Mouse (Mus musculus): ENCODE measurements around the gene Ttll3. TPM values are rescaled to one million over a fixed set of nuclear protein-coding genes. Genes with fewer than 3 reads are reported as not detected.

Gene Ttll3
- total RNA-seq, 4 experiments from 2014 or later = 2.6 to 7.4 (median 3.9) TPM

DNA sequence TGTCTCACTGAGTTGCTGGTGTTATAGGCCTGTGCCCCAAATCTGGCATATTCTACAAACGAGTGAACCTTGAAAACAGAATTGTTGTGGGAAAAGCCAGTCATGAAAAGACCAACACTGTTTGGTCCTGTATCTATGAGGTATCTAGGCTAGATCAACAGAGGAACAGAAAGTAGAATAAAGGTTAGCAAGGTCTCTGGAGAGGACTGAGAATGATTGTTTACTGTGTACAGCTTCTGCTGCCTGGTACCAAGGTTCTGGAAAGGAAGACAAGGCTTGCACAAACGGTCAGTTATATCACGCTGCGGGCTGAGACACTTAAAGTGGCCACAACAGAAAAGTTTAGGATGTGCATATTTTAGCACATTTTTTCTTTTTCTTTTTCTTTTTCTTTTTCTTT, 37.6 kb downstream of the Ttll3 start:
- DNase-seq = no peak

GRCm38 (mm10) chr6:113427397-113427796, 38.3 kb downstream of the Ttll3 start:
- no peak for DNase-seq

DNA sequence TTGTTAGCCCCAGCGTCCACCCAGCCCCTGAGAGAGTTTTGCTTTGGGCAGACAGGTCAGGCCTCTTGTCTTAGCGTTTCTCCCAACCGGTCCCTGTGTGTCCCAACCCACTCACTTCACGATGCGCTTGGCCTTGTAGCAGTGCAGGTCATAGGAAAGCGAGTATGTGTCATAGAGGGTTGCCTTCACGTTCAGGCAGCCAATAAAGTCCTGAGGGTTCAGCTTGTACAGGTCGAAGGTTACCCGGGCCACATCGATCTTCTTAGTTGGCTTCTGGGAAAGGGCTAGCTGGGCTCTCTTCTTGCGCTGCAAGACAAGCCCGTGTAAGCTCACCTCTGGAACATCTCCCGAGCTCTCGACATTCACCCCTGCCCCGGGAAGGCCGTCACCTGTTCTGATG, 38.9 kb downstream of the Ttll3 start:
- no peak for DNase-seq

- DNase-seq = no peak
These were observed 40.9 kb downstream of the Ttll3 start for GRCm38 (mm10) chr6:113429965-113430364.

- DNase-seq = no peak
These were observed 41.8 kb downstream of the Ttll3 start for GRCm38 (mm10) chr6:113430846-113431245.

- DNase-seq = no peak
These were observed 42.7 kb downstream of the Ttll3 start for GRCm38 (mm10) chr6:113431801-113432200.

DNA sequence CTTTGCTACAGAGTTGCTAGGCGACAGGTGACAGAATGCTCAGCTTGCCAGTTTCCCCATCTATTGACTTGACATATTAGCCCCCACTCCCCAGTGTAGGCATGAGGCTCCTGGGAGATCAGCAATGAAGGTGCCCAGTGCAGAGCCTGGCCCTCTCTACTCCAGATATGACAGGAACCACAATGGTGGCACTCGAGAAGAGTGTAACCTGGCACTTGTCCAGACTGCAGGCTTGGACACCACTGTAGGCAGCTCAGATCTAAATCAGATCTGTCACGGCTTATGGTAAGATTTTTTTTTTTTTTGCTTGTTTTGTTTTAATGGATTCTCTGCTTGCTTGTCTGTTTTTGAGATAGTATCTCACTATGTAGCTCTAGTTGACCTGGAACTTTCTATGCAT, 44.6 kb downstream of the Ttll3 start:
- DNase-seq = no peak

DNA sequence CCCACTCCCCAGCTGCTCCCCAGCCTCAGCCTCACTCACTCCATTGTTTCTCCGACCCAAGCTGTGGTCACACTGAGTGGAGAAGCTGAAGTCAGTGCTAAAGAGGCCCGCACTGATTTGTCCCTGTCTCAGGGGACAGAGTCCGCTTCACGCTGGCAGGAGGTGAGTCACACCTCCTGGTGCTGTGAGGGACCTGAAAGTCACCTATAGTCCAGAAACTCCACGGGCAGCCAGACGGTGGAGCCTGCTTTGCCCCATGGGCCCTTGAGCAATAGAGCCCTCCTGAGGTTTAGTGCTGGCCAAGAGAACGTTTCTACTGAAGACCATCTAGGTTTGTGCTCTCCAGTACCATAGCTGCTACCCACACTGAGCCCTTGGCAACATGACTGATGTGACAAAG, 45.6 kb downstream of the Ttll3 start:
- DNase-seq = no peak

DNA sequence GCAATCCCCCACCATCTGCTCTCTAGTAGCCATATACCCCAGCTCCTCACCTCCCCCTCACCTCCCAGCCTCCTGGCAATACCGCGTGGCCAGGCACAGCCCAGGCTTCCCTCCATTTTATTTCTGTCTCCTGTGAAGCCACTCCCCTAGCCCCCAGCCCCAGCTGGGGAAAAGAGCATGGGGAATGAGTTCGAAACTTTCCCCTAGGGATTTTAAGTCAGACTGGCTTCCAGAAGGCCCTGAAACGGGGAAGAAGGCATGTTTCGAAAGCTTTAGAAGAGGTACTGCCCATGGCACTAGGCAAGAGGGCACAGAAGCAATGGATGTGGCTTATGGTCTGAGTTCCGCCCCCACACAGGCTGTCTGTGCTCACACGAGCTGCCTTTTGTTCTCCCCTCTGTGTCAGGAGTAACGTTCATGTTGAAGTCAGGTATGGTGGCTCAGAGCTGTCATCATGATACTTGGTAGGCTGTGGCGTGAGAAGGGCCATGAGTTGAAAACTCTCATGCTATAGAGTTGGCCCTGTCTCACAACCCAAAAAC, 46.7 kb downstream of the Ttll3 start, which contains the start of gene Cidec:
Gene Cidec (minus strand): TSS at position 97 of the 542 bp plus-strand sequence.
- no peak for DNase-seq

- DNase-seq = no peak
These were observed 48.1 kb downstream of the Ttll3 start for GRCm38 (mm10) chr6:113437135-113437534.

DNA sequence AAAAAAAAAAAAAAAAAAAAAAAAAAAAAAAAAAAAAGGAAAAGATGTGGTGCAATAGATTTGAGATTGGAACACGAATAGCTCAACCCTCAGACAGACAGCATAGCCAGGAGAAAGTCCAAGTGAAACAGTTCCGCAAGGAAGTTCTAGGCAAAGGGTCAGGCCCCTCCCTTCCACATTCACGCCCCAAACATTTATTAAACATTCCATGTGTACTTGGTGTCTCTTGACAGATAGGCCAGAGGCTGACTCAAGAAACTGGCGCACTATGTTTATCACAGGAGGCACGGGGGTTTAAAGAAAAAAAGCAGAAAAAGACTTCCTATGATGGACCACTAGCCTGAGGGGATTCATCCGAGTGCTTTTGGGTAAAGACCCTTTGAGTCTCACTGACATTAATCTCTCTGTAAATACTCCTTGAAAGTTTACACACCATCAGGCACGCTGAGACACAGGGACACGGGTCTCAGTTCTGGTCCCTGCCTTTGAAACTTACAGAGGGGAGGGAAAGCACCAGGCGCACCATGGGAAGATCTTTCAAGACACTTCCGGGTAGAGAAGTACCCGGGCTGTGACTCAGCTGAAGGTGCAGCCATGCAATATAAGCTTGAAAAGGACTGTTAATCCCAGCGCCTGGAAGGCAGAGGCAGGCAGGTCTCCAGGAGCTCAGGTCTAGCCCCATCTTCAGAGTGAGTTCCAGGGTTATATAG, 49.8 kb downstream of the Ttll3 start:
- DNase-seq = no peak

- DNase-seq = no peak
These were observed 51.6 kb downstream of the Ttll3 start for GRCm38 (mm10) chr6:113440686-113441085.

- peak; percentile 55 for DNase-seq
These were observed 52.2 kb downstream of the Ttll3 start for GRCm38 (mm10) chr6:113441147-113441680.

GRCm38 (mm10) chr6:113442087-113442441, 53.0 kb downstream of the Ttll3 start:
- DNase-seq = no peak

- DNase-seq = peak; percentile 87
These were observed 53.5 kb downstream of the Ttll3 start, which contains the start of gene Jagn1 for GRCm38 (mm10) chr6:113442442-113443090. Jagn1 (plus strand) TSS chr6:113442569.

DNA sequence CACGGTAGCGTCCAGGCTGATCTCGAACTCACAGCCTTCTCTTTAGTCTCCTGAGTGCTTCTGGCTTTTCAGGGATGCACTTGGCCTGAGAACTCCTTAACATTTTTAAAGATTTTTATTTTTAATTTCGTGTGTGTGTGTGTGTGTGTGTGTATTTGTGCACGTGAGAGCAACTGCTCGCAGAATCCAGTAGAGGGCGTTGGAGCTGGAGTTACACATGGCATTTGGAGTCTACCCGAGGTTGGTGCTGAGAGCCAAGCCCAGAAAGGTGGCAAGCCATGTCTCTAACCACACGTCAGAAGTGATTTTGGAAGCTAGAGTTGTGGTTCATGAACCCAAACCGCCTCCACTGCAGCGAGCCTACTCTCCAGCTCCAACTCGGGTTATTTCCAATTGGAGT, 54.0 kb downstream of the Ttll3 start:
- no peak for DNase-seq

DNA sequence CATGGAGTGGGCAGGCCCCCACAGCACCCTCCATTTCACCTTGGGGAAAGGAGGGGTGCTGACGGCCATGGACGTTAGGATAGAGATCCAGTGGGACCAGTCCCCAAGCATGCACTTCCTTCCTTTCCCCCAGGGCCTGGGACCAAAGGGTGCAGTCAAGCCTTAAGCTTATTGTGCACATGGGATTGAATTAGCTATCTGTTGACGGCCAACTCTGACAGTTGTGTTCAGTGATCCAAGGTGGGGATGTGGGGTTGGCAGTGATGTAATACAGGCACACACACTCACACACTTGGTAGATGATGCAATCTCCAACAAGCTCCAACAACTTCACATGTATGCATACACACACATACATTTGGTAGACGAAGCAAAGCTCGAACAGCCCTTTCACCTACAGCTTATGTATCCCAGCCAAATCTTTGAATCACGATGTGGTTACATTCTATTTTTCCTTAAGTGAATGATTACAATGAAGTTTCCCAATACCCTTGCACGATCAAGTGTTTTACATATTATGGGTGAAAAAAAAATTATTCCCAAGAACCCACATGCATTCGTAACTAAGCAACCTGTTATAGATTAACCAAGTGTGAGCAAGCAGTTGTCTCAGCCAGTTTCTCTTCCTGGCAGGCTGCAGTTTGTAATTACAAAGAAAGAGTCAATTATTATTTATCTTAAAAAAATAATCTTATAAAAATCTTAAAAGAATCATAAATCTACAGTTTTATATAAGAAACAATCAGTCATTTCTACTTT, 55.3 kb downstream of the Ttll3 start:
- no peak for DNase-seq

- no peak for DNase-seq
These were observed 58.6 kb downstream of the Ttll3 start for GRCm38 (mm10) chr6:113447639-113448038.

- no peak for DNase-seq
These were observed 62.8 kb downstream of the Ttll3 start for GRCm38 (mm10) chr6:113451839-113452238.

DNA sequence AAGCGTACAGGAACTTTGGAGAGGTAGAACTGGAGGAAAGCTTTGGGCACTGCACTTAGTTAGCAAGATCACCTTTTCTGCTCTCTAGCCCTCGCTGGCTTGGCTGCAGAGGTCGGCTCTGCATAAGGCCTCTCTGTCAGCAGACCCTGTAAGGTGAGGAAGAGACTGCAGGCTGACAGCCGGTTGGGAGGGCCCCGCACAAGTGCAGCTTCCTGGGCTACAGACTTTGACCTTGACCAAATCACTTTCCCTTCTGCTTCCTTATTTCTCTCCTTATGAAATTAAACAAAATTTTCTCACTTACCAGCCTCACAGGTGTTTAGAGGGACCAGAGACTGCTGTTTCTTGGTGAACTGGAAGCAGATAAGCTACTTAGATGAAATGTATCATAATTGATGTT, 65.9 kb downstream of the Ttll3 start:
- DNase-seq = no peak

DNA sequence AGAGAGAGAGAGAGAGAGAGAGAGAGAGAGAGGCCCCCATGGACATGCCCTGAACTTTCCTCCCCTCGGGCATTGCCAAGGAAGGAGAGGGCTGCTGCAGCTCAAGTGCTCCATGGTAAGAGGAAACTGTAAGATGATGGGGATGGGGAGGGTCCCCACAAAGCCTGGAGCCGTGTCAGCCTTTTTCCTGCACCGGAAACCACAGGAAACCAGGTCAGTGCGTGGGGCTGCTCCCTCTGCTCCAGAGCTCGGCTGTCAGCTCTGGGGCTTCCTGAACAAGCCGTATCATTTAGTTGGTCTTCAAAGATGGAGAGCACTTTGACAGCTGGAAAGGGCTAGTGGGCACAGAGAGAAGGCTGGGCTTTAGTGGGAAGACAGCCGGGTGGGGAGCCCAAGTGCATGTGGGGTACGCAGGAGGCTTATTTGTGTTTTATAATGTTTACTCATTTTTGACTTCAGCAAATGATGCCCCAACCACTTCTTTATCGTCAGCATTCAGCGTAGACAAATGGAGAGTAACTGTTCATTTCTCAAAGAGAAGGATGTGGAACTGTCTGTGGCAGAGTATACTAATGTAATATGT, 69.0 kb downstream of the Ttll3 start, which contains the start of gene Il17re:
Gene Il17re (plus strand): TSS at position 533 of the 583 bp plus-strand sequence.
- DNase-seq = no peak

DNA sequence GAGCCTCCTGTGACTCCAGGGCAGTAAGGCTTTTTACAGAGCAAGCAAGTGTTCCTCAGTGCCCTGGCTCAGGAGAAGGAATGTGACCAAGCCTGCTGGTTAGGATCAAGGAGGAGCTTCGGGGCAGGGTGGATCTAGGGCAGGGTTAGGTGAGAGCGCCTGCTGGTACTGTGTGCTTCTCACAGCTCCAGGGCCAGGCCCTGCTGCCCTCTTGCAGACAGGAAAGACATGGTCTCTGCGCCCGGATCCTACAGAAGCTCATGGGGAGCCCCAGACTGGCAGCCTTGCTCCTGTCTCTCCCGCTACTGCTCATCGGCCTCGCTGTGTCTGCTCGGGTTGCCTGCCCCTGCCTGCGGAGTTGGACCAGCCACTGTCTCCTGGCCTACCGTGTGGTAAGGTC, 69.6 kb downstream of the Ttll3 start:
- DNase-seq = no peak

All from adrenal gland, adult 8-10 months (tissue).